Mouse (Mus musculus) MEL (cell line): ENCODE measurements around the gene 1700012A03Rik. TPM values are rescaled to one million over a fixed set of nuclear protein-coding genes. Genes with fewer than 3 reads are reported as not detected.

Experiments used
- DNase-seq: peaks from one replicate; pipeline ENCODE4 v3.0.0; 2011; ENCODE audit warnings: low read depth, low spot score
- H3K27ac ChIP-seq: 2 replicates; pipeline ENCODE4 v1.5.1; 2012; ENCODE audit warnings: low read depth, mild to moderate bottlenecking, control low read depth, low read length, moderate library complexity; ENCODE audit not compliant: control insufficient read depth
- H3K27me3 ChIP-seq, 2 experiments: fragments of 150-350 bp in 1 of 2; sonication (generic) in 1 of 2; 2 replicates each; pipeline ENCODE4 v1.6.1; 2012; ENCODE audit warnings: low read length in 2 of 2, mild to moderate bottlenecking in 2 of 2, improper control_type of control experiment in 1 of 2, moderate library complexity in 1 of 2; ENCODE audit not compliant: insufficient read depth in 2 of 2, control insufficient read depth in 1 of 2
- H3K36me3 ChIP-seq, 2 experiments: 2 replicates each; pipeline ENCODE4 v1.6.1; 2012 to 2014; ENCODE audit warnings: low read length in 2 of 2, improper control_type of control experiment in 1 of 2, inconsistent platforms in 1 of 2, mild to moderate bottlenecking in 1 of 2; ENCODE audit not compliant: insufficient read depth in 2 of 2, control insufficient read depth in 1 of 2
- H3K4me1 ChIP-seq, 2 experiments: fragments of 150-350 bp in 1 of 2; sonication (generic) in 1 of 2; 2 replicates each; pipeline ENCODE4 v1.6.1; 2012; ENCODE audit warnings: low read length in 2 of 2, improper control_type of control experiment in 1 of 2, mild to moderate bottlenecking in 1 of 2; ENCODE audit not compliant: insufficient read depth in 2 of 2, control insufficient read depth in 1 of 2
- H3K4me3 ChIP-seq, 2 experiments: fragments of 150-350 bp in 1 of 2; sonication (generic) in 1 of 2; 2 replicates each; pipeline ENCODE4 v1.5.1; 2012; ENCODE audit warnings: low read depth in 2 of 2, low read length in 2 of 2, mild to moderate bottlenecking in 2 of 2, moderate library complexity in 2 of 2, control low read depth in 1 of 2, improper control_type of control experiment in 1 of 2; ENCODE audit not compliant: control insufficient read depth in 1 of 2, insufficient read depth in 1 of 2
- H3K79me2 ChIP-seq: 2 replicates; pipeline ENCODE4 v1.6.1; 2012; ENCODE audit warnings: mild to moderate bottlenecking, low read length, moderate library complexity; ENCODE audit not compliant: control insufficient read depth, poor library complexity, insufficient read depth
- H3K9ac ChIP-seq: 2 replicates; pipeline ENCODE4 v1.6.1; 2012; ENCODE audit warnings: low read depth, mild to moderate bottlenecking, control low read depth, low read length, moderate library complexity; ENCODE audit not compliant: control insufficient read depth, poor library complexity, severe bottlenecking
- H3K9me3 ChIP-seq: fragments of 150-350 bp; sonication (generic); replicated peaks from 2 replicates; pipeline ENCODE4 v1.6.1; 2012; ENCODE audit warnings: mild to moderate bottlenecking, low read length, improper control_type of control experiment, moderate library complexity; ENCODE audit not compliant: insufficient read depth
- E2F4 ChIP-seq: IDR thresholded peaks from 2 replicates; pipeline ENCODE4 v1.6.1; 2011; ENCODE audit warnings: low read depth, low read length, improper control_type of control experiment, borderline replicate concordance
- ELF1 ChIP-seq: IDR thresholded peaks from 2 replicates; pipeline ENCODE4 v1.6.1; 2014; ENCODE audit warnings: low read depth, mild to moderate bottlenecking, inconsistent platforms, low read length, improper control_type of control experiment, moderate library complexity
- EP300 ChIP-seq, 2 experiments: IDR thresholded peaks; 2 replicates each; pipeline ENCODE4 v1.6.1; 2011; ENCODE audit warnings: improper control_type of control experiment in 2 of 2, low read length in 2 of 2, low read depth in 1 of 2, mild to moderate bottlenecking in 1 of 2
- GABPA ChIP-seq: IDR thresholded peaks from 2 replicates; pipeline ENCODE4 v1.6.1; 2012; ENCODE audit warnings: low read depth, mild to moderate bottlenecking, inconsistent platforms, low read length, improper control_type of control experiment, moderate library complexity
- HCFC1 ChIP-seq: IDR thresholded peaks from 2 replicates; pipeline ENCODE4 v1.6.1; 2012; ENCODE audit warnings: low read depth, mild to moderate bottlenecking, inconsistent platforms, low read length, improper control_type of control experiment, moderate library complexity
- KAT2A ChIP-seq: conservative IDR thresholded peaks from 2 replicates; pipeline ENCODE4 v1.6.1; 2012; ENCODE audit warnings: low read depth, low read length, improper control_type of control experiment, inconsistent platforms
- MAX ChIP-seq: IDR thresholded peaks from 2 replicates; pipeline ENCODE4 v1.6.1; 2011; ENCODE audit warnings: low read length, improper control_type of control experiment
- MAZ ChIP-seq: IDR thresholded peaks from 2 replicates; pipeline ENCODE4 v1.6.1; 2012; ENCODE audit warnings: low read depth, mild to moderate bottlenecking, inconsistent platforms, low read length, improper control_type of control experiment
- MXI1 ChIP-seq: IDR thresholded peaks from 2 replicates; pipeline ENCODE4 v1.6.1; 2011; ENCODE audit warnings: mild to moderate bottlenecking, low read depth, low read length, improper control_type of control experiment
- MYB ChIP-seq: IDR thresholded peaks from 2 replicates; pipeline ENCODE4 v1.6.1; 2011; ENCODE audit warnings: mild to moderate bottlenecking, low read depth, low read length, improper control_type of control experiment
- MYC ChIP-seq: IDR thresholded peaks from 2 replicates; pipeline ENCODE4 v1.6.1; 2011; ENCODE audit warnings: low read depth, mild to moderate bottlenecking, low read length, improper control_type of control experiment, moderate library complexity
- POLR2AphosphoS2 ChIP-seq: IDR thresholded peaks from 2 replicates; pipeline ENCODE4 v1.6.1; 2011; ENCODE audit warnings: low read length, improper control_type of control experiment
- POLR2AphosphoS5 ChIP-seq: IDR thresholded peaks from 2 replicates; pipeline ENCODE4 v1.6.1; 2012; ENCODE audit warnings: low read depth, borderline replicate concordance, mild to moderate bottlenecking, inconsistent platforms, low read length, moderate library complexity, mixed read lengths
- RAD21 ChIP-seq: IDR thresholded peaks from 2 replicates; pipeline ENCODE4 v1.6.1; 2011; ENCODE audit warnings: mild to moderate bottlenecking, low read depth, low read length, improper control_type of control experiment
- TAL1 ChIP-seq: IDR thresholded peaks from 2 replicates; pipeline ENCODE4 v1.6.1; 2012; ENCODE audit warnings: mild to moderate bottlenecking, inconsistent platforms, low read length, moderate library complexity, mixed read lengths
- USF1 ChIP-seq: IDR thresholded peaks from 2 replicates; pipeline ENCODE4 v1.6.1; 2014; ENCODE audit warnings: low read depth, mild to moderate bottlenecking, inconsistent platforms, low read length, improper control_type of control experiment, moderate library complexity
- ZKSCAN1 ChIP-seq: IDR thresholded peaks from 2 replicates; pipeline ENCODE4 v1.6.1; 2012; ENCODE audit warnings: low read depth, mild to moderate bottlenecking, inconsistent platforms, low read length, improper control_type of control experiment, moderate library complexity
- ZMIZ1 ChIP-seq: IDR thresholded peaks from 2 replicates; pipeline ENCODE4 v1.6.1; 2012; ENCODE audit warnings: low read depth, mild to moderate bottlenecking, inconsistent platforms, low read length, improper control_type of control experiment, moderate library complexity
- ZNF384 ChIP-seq: IDR thresholded peaks from 2 replicates; pipeline ENCODE4 v1.6.1; 2012; ENCODE audit warnings: low read depth, mild to moderate bottlenecking, inconsistent platforms, low read length, improper control_type of control experiment
- polyA plus RNA-seq, 2 experiments: library from polyadenylated mRNA; stranded (reverse) in 1 of 2; unstranded in 1 of 2; fragments of >175 nt in 1 of 2; fragments of >200 nt in 1 of 2; gene quantifications; 2 replicates each; pipeline versions ENCODE4 v1.2.1 to v1.2.4; 2012; ENCODE audit warnings: low replicate concordance in 2 of 2, low read depth in 1 of 2; ENCODE audit not compliant: insufficient read length in 2 of 2, insufficient read depth in 1 of 2, missing spikeins in 1 of 2
- total RNA-seq: library from RNA; depleted of rRNA; stranded (reverse); fragments of 300-350 nt; gene quantifications from 2 replicates; pipeline ENCODE4 v1.2.3, GENCODE M21; 2012

1700012A03Rik gene
- total and polyA plus RNA-seq, 3 experiments: not detected

DNA sequence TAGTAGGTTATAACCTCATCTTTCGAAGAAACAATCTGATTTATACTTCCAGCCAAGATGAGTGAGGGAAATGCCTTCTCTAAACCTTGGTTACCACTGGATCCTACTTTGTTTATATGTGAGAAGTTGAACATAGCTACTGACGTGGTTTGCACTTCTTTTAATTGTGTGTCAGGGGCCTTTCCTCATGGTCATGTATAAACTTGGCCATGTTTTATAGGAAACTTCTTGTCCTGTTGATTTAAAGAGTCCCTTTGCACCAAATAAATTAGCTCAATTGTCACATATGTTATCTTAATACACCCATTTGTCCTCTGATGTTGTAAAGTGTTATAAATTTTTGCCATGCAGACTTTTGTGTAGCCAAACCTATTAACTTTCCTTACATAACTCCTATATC lies 44.1 kb upstream of the 1700012A03Rik start:
- TF ChIP-seq ZNF384: no peak
- no peak for TF ChIP-seq HCFC1
- no peak for TF ChIP-seq TAL1
- no peak for TF ChIP-seq MAZ
- H3K27me3 ChIP-seq: no peaks in the 10 kb centered on the region
- H3K27ac ChIP-seq: no peak overlapping the region
- H3K9me3 ChIP-seq: no peaks in the 10 kb centered on the region
- H3K36me3 ChIP-seq: no peaks in the 10 kb centered on the region
- no peak overlapping the region for H3K4me3 ChIP-seq
- H3K79me2 ChIP-seq: no peaks in the 10 kb centered on the region
- no peak for DNase-seq
- no peaks in the 10 kb centered on the region for H3K4me1 ChIP-seq
- no peak overlapping the region for H3K9ac ChIP-seq

DNA sequence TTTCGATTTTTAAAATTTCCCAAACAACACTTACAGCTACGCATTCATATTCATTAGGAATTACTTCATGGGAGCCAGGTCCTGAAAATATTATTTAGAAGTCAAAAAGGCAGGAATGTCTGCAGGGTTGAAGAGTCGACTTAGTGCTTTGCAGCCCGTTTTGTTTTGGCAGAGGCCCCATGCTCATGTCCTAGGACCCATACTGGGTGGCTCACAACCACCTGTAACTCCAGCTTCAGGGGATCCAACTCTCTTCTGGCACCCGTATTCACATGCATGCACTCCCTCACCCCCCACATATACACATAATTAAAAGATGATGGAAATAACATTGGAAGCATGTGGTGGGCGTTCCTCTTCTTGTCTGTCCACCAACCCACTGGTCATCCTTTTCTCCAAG lies 43.7 kb upstream of the 1700012A03Rik start:
- H3K9me3 ChIP-seq: no peaks in the 10 kb centered on the region
- no peaks in the 10 kb centered on the region for H3K4me1 ChIP-seq
- H3K9ac ChIP-seq: no peak overlapping the region
- H3K36me3 ChIP-seq: no peaks in the 10 kb centered on the region
- no peaks in the 10 kb centered on the region for H3K79me2 ChIP-seq
- H3K27me3 ChIP-seq: no peaks in the 10 kb centered on the region
- no peak overlapping the region for H3K4me3 ChIP-seq
- no peak overlapping the region for H3K27ac ChIP-seq
- TF ChIP-seq MXI1 (no peak), USF1 (no peak), POLR2AphosphoS2 (no peak), E2F4 (no peak), MAZ (no peak), ZNF384 (no peak), MYB (no peak), MYC (no peak), KAT2A (no peak), EP300 (IDR thresholded peaks at IDR 0.05; ENCODE audit: low read depth in 1 of 2, low read length in 2 of 2) (no peak), ZMIZ1 (no peak), RAD21 (no peak)
- DNase-seq: no peak

DNA sequence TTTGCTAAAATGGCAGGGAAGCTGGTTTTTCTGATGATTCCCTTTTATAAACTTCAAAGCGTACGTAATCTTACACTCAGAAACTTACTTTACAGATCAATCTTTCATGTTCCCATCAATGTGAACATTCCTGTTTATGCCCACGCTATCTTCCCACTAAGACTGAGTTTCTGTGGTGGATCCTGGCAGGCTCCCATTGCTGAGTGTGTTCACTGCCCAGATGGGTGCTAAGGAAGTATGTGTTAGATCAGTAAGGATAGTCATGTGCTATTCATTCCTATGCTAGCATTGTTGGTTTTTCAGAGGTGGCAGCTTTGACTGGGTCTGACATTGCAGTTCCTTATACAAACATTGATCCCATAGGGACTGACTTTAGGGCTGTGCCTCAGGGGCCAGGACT lies 42.7 kb upstream of the 1700012A03Rik start:
- H3K27me3 ChIP-seq: no peaks in the 10 kb centered on the region
- no peak for DNase-seq
- no peak for TF ChIP-seq ELF1
- TF ChIP-seq MAX: no peak
- TF ChIP-seq POLR2AphosphoS5: no peak
- TF ChIP-seq RAD21: no peak
- TF ChIP-seq GABPA: no peak
- no peak for TF ChIP-seq ZKSCAN1
- H3K4me1 ChIP-seq: no peaks in the 10 kb centered on the region
- H3K9ac ChIP-seq: no peak overlapping the region
- no peak overlapping the region for H3K4me3 ChIP-seq
- H3K9me3 ChIP-seq: no peaks in the 10 kb centered on the region
- H3K79me2 ChIP-seq: no peaks in the 10 kb centered on the region
- H3K27ac ChIP-seq: no peak overlapping the region
- no peaks in the 10 kb centered on the region for H3K36me3 ChIP-seq
